Mouse (Mus musculus) MEL (cell line): ENCODE measurements around the gene Dpf2. TPM values are rescaled to one million over a fixed set of nuclear protein-coding genes. Genes with fewer than 3 reads are reported as not detected.
A peak's percentile ranks its signal among the peaks of the same experiment; 100 is the strongest.

Experiments used
- DNase-seq: peaks from one replicate; pipeline ENCODE4 v3.0.0; 2011; ENCODE audit warnings: low read depth, low spot score
- H3K27ac ChIP-seq: 2 replicates; pipeline ENCODE4 v1.5.1; 2012; ENCODE audit warnings: low read depth, mild to moderate bottlenecking, control low read depth, low read length, moderate library complexity; ENCODE audit not compliant: control insufficient read depth
- H3K27me3 ChIP-seq, 2 experiments: fragments of 150-350 bp in 1 of 2; sonication (generic) in 1 of 2; 2 replicates each; pipeline ENCODE4 v1.6.1; 2012; ENCODE audit warnings: low read length in 2 of 2, mild to moderate bottlenecking in 2 of 2, improper control_type of control experiment in 1 of 2, moderate library complexity in 1 of 2; ENCODE audit not compliant: insufficient read depth in 2 of 2, control insufficient read depth in 1 of 2
- H3K36me3 ChIP-seq, 2 experiments: 2 replicates each; pipeline ENCODE4 v1.6.1; 2012 to 2014; ENCODE audit warnings: low read length in 2 of 2, improper control_type of control experiment in 1 of 2, inconsistent platforms in 1 of 2, mild to moderate bottlenecking in 1 of 2; ENCODE audit not compliant: insufficient read depth in 2 of 2, control insufficient read depth in 1 of 2
- H3K4me1 ChIP-seq, 2 experiments: fragments of 150-350 bp in 1 of 2; sonication (generic) in 1 of 2; 2 replicates each; pipeline ENCODE4 v1.6.1; 2012; ENCODE audit warnings: low read length in 2 of 2, improper control_type of control experiment in 1 of 2, mild to moderate bottlenecking in 1 of 2; ENCODE audit not compliant: insufficient read depth in 2 of 2, control insufficient read depth in 1 of 2
- H3K4me3 ChIP-seq, 2 experiments: fragments of 150-350 bp in 1 of 2; sonication (generic) in 1 of 2; 2 replicates each; pipeline ENCODE4 v1.5.1; 2012; ENCODE audit warnings: low read depth in 2 of 2, low read length in 2 of 2, mild to moderate bottlenecking in 2 of 2, moderate library complexity in 2 of 2, control low read depth in 1 of 2, improper control_type of control experiment in 1 of 2; ENCODE audit not compliant: control insufficient read depth in 1 of 2, insufficient read depth in 1 of 2
- H3K79me2 ChIP-seq: 2 replicates; pipeline ENCODE4 v1.6.1; 2012; ENCODE audit warnings: mild to moderate bottlenecking, low read length, moderate library complexity; ENCODE audit not compliant: control insufficient read depth, poor library complexity, insufficient read depth
- H3K9ac ChIP-seq: 2 replicates; pipeline ENCODE4 v1.6.1; 2012; ENCODE audit warnings: low read depth, mild to moderate bottlenecking, control low read depth, low read length, moderate library complexity; ENCODE audit not compliant: control insufficient read depth, poor library complexity, severe bottlenecking
- H3K9me3 ChIP-seq: fragments of 150-350 bp; sonication (generic); replicated peaks from 2 replicates; pipeline ENCODE4 v1.6.1; 2012; ENCODE audit warnings: mild to moderate bottlenecking, low read length, improper control_type of control experiment, moderate library complexity; ENCODE audit not compliant: insufficient read depth
- CHD1 ChIP-seq: IDR thresholded peaks from 2 replicates; pipeline ENCODE4 v1.6.1; 2012; ENCODE audit warnings: low read depth, mild to moderate bottlenecking, inconsistent platforms, low read length, improper control_type of control experiment
- CHD2 ChIP-seq: IDR thresholded peaks from 2 replicates; pipeline ENCODE4 v1.6.1; 2011; ENCODE audit warnings: low read length, improper control_type of control experiment
- CTCF ChIP-seq, 3 experiments: IDR thresholded peaks in 2 of 3; conservative IDR thresholded peaks in 1 of 3; 2 replicates each; pipeline ENCODE4 v1.5.1; 2011 to 2012; ENCODE audit warnings: low read length in 3 of 3, low read depth in 2 of 3, mild to moderate bottlenecking in 2 of 3, improper control_type of control experiment in 1 of 3, inconsistent platforms in 1 of 3, mixed read lengths in 1 of 3, moderate library complexity in 1 of 3; ENCODE audit not compliant: control insufficient read depth in 1 of 3, insufficient read depth in 1 of 3, poor library complexity in 1 of 3, severe bottlenecking in 1 of 3
- E2F4 ChIP-seq: IDR thresholded peaks from 2 replicates; pipeline ENCODE4 v1.6.1; 2011; ENCODE audit warnings: low read depth, low read length, improper control_type of control experiment, borderline replicate concordance
- ELF1 ChIP-seq: IDR thresholded peaks from 2 replicates; pipeline ENCODE4 v1.6.1; 2014; ENCODE audit warnings: low read depth, mild to moderate bottlenecking, inconsistent platforms, low read length, improper control_type of control experiment, moderate library complexity
- EP300 ChIP-seq, 2 experiments: IDR thresholded peaks; 2 replicates each; pipeline ENCODE4 v1.6.1; 2011; ENCODE audit warnings: improper control_type of control experiment in 2 of 2, low read length in 2 of 2, low read depth in 1 of 2, mild to moderate bottlenecking in 1 of 2
- ETS1 ChIP-seq: IDR thresholded peaks from 2 replicates; pipeline ENCODE4 v1.6.1; 2012; ENCODE audit warnings: low read depth, mild to moderate bottlenecking, inconsistent platforms, low read length, improper control_type of control experiment, moderate library complexity
- GABPA ChIP-seq: IDR thresholded peaks from 2 replicates; pipeline ENCODE4 v1.6.1; 2012; ENCODE audit warnings: low read depth, mild to moderate bottlenecking, inconsistent platforms, low read length, improper control_type of control experiment, moderate library complexity
- GATA1 ChIP-seq: IDR thresholded peaks from 2 replicates; pipeline ENCODE4 v1.6.1; 2011; ENCODE audit warnings: low read depth, low read length, improper control_type of control experiment
- HCFC1 ChIP-seq: IDR thresholded peaks from 2 replicates; pipeline ENCODE4 v1.6.1; 2012; ENCODE audit warnings: low read depth, mild to moderate bottlenecking, inconsistent platforms, low read length, improper control_type of control experiment, moderate library complexity
- KAT2A ChIP-seq: conservative IDR thresholded peaks from 2 replicates; pipeline ENCODE4 v1.6.1; 2012; ENCODE audit warnings: low read depth, low read length, improper control_type of control experiment, inconsistent platforms
- MAFK ChIP-seq: IDR thresholded peaks from 2 replicates; pipeline ENCODE4 v1.6.1; 2011; ENCODE audit warnings: low read depth, mild to moderate bottlenecking, low read length, improper control_type of control experiment, borderline replicate concordance
- MAX ChIP-seq: IDR thresholded peaks from 2 replicates; pipeline ENCODE4 v1.6.1; 2011; ENCODE audit warnings: low read length, improper control_type of control experiment
- MAZ ChIP-seq: IDR thresholded peaks from 2 replicates; pipeline ENCODE4 v1.6.1; 2012; ENCODE audit warnings: low read depth, mild to moderate bottlenecking, inconsistent platforms, low read length, improper control_type of control experiment
- MEF2A ChIP-seq: IDR thresholded peaks from 2 replicates; pipeline ENCODE4 v1.6.1; 2014; ENCODE audit warnings: low read depth, mild to moderate bottlenecking, inconsistent platforms, low read length, improper control_type of control experiment; ENCODE audit not compliant: poor library complexity, insufficient replicate concordance, severe bottlenecking; ENCODE audit errors: extremely low read depth
- MXI1 ChIP-seq: IDR thresholded peaks from 2 replicates; pipeline ENCODE4 v1.6.1; 2011; ENCODE audit warnings: mild to moderate bottlenecking, low read depth, low read length, improper control_type of control experiment
- MYB ChIP-seq: IDR thresholded peaks from 2 replicates; pipeline ENCODE4 v1.6.1; 2011; ENCODE audit warnings: mild to moderate bottlenecking, low read depth, low read length, improper control_type of control experiment
- MYC ChIP-seq: IDR thresholded peaks from 2 replicates; pipeline ENCODE4 v1.6.1; 2011; ENCODE audit warnings: low read depth, mild to moderate bottlenecking, low read length, improper control_type of control experiment, moderate library complexity
- NELFE ChIP-seq: IDR thresholded peaks from 2 replicates; pipeline ENCODE4 v1.6.1; 2011; ENCODE audit warnings: low read depth, low read length, improper control_type of control experiment
- NRF1 ChIP-seq: IDR thresholded peaks from 2 replicates; pipeline ENCODE4 v1.6.1; 2014; ENCODE audit warnings: low read depth, mild to moderate bottlenecking, inconsistent platforms, low read length, improper control_type of control experiment, moderate library complexity; ENCODE audit not compliant: poor library complexity, insufficient read depth, severe bottlenecking
- POLR2A ChIP-seq, 2 experiments: IDR thresholded peaks; 2 replicates each; pipeline ENCODE4 v1.6.1; 2011 to 2012; ENCODE audit warnings: low read length in 2 of 2, mild to moderate bottlenecking in 2 of 2, control low read depth in 1 of 2, improper control_type of control experiment in 1 of 2, low read depth in 1 of 2, moderate library complexity in 1 of 2; ENCODE audit not compliant: control insufficient read depth in 1 of 2, insufficient read depth in 1 of 2, poor library complexity in 1 of 2
- POLR2AphosphoS2 ChIP-seq: IDR thresholded peaks from 2 replicates; pipeline ENCODE4 v1.6.1; 2011; ENCODE audit warnings: low read length, improper control_type of control experiment
- RAD21 ChIP-seq: IDR thresholded peaks from 2 replicates; pipeline ENCODE4 v1.6.1; 2011; ENCODE audit warnings: mild to moderate bottlenecking, low read depth, low read length, improper control_type of control experiment
- RCOR1 ChIP-seq: IDR thresholded peaks from 2 replicates; pipeline ENCODE4 v1.6.1; 2012; ENCODE audit warnings: low read depth, mild to moderate bottlenecking, inconsistent platforms, low read length, improper control_type of control experiment
- SIN3A ChIP-seq: IDR thresholded peaks from 2 replicates; pipeline ENCODE4 v1.6.1; 2012; ENCODE audit warnings: low read length, improper control_type of control experiment, inconsistent platforms
- SMC3 ChIP-seq: IDR thresholded peaks from 2 replicates; pipeline ENCODE4 v1.6.1; 2011; ENCODE audit warnings: low read depth, low read length, improper control_type of control experiment
- TAL1 ChIP-seq: IDR thresholded peaks from 2 replicates; pipeline ENCODE4 v1.6.1; 2012; ENCODE audit warnings: mild to moderate bottlenecking, inconsistent platforms, low read length, moderate library complexity, mixed read lengths
- TBP ChIP-seq: IDR thresholded peaks from 2 replicates; pipeline ENCODE4 v1.8.0; 2011; ENCODE audit warnings: low read depth, low read length, improper control_type of control experiment
- TCF12 ChIP-seq: IDR thresholded peaks from 2 replicates; pipeline ENCODE4 v1.6.1; 2014; ENCODE audit warnings: low read depth, mild to moderate bottlenecking, inconsistent platforms, low read length, improper control_type of control experiment, moderate library complexity
- UBTF ChIP-seq: IDR thresholded peaks from 2 replicates; pipeline ENCODE4 v1.6.1; 2012; ENCODE audit warnings: low read depth, mild to moderate bottlenecking, inconsistent platforms, low read length, improper control_type of control experiment, moderate library complexity, borderline replicate concordance; ENCODE audit not compliant: insufficient read depth
- USF1 ChIP-seq: IDR thresholded peaks from 2 replicates; pipeline ENCODE4 v1.6.1; 2014; ENCODE audit warnings: low read depth, mild to moderate bottlenecking, inconsistent platforms, low read length, improper control_type of control experiment, moderate library complexity
- USF2 ChIP-seq, 2 experiments: IDR thresholded peaks; 2 replicates each; pipeline ENCODE4 v1.6.1; 2011 to 2012; ENCODE audit warnings: improper control_type of control experiment in 2 of 2, low read length in 2 of 2, borderline replicate concordance in 1 of 2, inconsistent platforms in 1 of 2, low read depth in 1 of 2, mild to moderate bottlenecking in 1 of 2; ENCODE audit not compliant: insufficient read depth in 1 of 2
- ZC3H11A ChIP-seq: IDR thresholded peaks from 2 replicates; pipeline ENCODE4 v1.6.1; 2012; ENCODE audit warnings: low read depth, mild to moderate bottlenecking, inconsistent platforms, low read length, improper control_type of control experiment
- ZKSCAN1 ChIP-seq: IDR thresholded peaks from 2 replicates; pipeline ENCODE4 v1.6.1; 2012; ENCODE audit warnings: low read depth, mild to moderate bottlenecking, inconsistent platforms, low read length, improper control_type of control experiment, moderate library complexity
- ZMIZ1 ChIP-seq: IDR thresholded peaks from 2 replicates; pipeline ENCODE4 v1.6.1; 2012; ENCODE audit warnings: low read depth, mild to moderate bottlenecking, inconsistent platforms, low read length, improper control_type of control experiment, moderate library complexity
- ZNF384 ChIP-seq: IDR thresholded peaks from 2 replicates; pipeline ENCODE4 v1.6.1; 2012; ENCODE audit warnings: low read depth, mild to moderate bottlenecking, inconsistent platforms, low read length, improper control_type of control experiment
- polyA plus RNA-seq, 2 experiments: library from polyadenylated mRNA; stranded (reverse) in 1 of 2; unstranded in 1 of 2; fragments of >175 nt in 1 of 2; fragments of >200 nt in 1 of 2; gene quantifications; 2 replicates each; pipeline versions ENCODE4 v1.2.1 to v1.2.4; 2012; ENCODE audit warnings: low replicate concordance in 2 of 2, low read depth in 1 of 2; ENCODE audit not compliant: insufficient read length in 2 of 2, insufficient read depth in 1 of 2, missing spikeins in 1 of 2
- total RNA-seq: library from RNA; depleted of rRNA; stranded (reverse); fragments of 300-350 nt; gene quantifications from 2 replicates; pipeline ENCODE4 v1.2.3, GENCODE M21; 2012

The Dpf2 gene
- total and polyA plus RNA-seq, 3 experiments, result 58.6 to 166 (median 133) TPM

- H3K36me3 ChIP-seq, result peaks cover 6% of the 10 kb centered on the region in 2 experiments
- peaks cover 0 to 6% of the 10 kb centered on the region in 2 experiments; a peak in 2 of 4 replicates for H3K4me1 ChIP-seq
- peak; percentile 97 for DNase-seq
- peak within 1 kb of the TSS; percentile 68 for H3K9ac ChIP-seq
- no peaks in the 10 kb centered on the region; the same call in 1 of the 2 replicates for H3K79me2 ChIP-seq
- peak within 1 kb of the TSS; percentile 11 for H3K27ac ChIP-seq
- H3K27me3 ChIP-seq, result no peaks in the 10 kb centered on the region
- H3K9me3 ChIP-seq, result no peaks in the 10 kb centered on the region
- peak within 1 kb of the TSS; percentile 50 to 60; a peak in 3 of 4 replicates for H3K4me3 ChIP-seq
- TF ChIP-seq POLR2AphosphoS2 (peak; percentile 97), MEF2A (no peak), E2F4 (0 out of 2 replicates have a peak, but pooled peaks have one; percentile 58), NRF1 (peak; percentile 56), ELF1 (peak; percentile 50), ZNF384 (peak; percentile 57; the same call in 1 of the 2 replicates), CHD2 (peak; percentile 67), MAX (peak; percentile 66), TCF12 (0 out of 2 replicates have a peak, but pooled peaks have one; percentile 23), NELFE (peak; percentile 69), TAL1 (peak; percentile 45), MAZ (peak; percentile 70; the same call in 1 of the 2 replicates), UBTF (no peak), MYC (no peak), ETS1 (peak; percentile 34; the same call in 1 of the 2 replicates), USF1 (no peak), RCOR1 (no peak), MYB (peak; percentile 78), ZC3H11A (no peak), USF2 (IDR thresholded peaks at IDR 0.05; ENCODE audit: borderline replicate concordance in 1 of 2, insufficient read depth in 1 of 2, low read depth in 1 of 2, low read length in 2 of 2) (no peak), RAD21 (no peak), CHD1 (no peak), EP300 (IDR thresholded peaks at IDR 0.05; ENCODE audit: low read depth in 1 of 2, low read length in 2 of 2) (peak in 1 of 2 experiments; percentile 49; a peak in 1 of 4 replicates), CTCF (IDR thresholded peaks at IDR 0.05 in 2 of 3, conservative IDR thresholded peaks at IDR 0.05 in 1 of 3; ENCODE audit: control insufficient read depth in 1 of 3, insufficient read depth in 1 of 3, low read depth in 2 of 3, low read length in 3 of 3, poor library complexity in 1 of 3, severe bottlenecking in 1 of 3) (no peak), KAT2A (no peak), HCFC1 (peak; percentile 69), GATA1 (no peak), POLR2A (IDR thresholded peaks at IDR 0.05; ENCODE audit: control insufficient read depth in 1 of 2, insufficient read depth in 1 of 2, low read depth in 1 of 2, low read length in 2 of 2, poor library complexity in 1 of 2) (peak; percentile 73 to 85; a peak in 3 of 4 replicates), SIN3A (peak; percentile 93), TBP (peak; percentile 51; the same call in 1 of the 2 replicates), MXI1 (peak; percentile 81), SMC3 (no peak; the same call in 1 of the 2 replicates), ZMIZ1 (peak; percentile 84), GABPA (no peak), MAFK (no peak), ZKSCAN1 (no peak)
These were observed 18.7 kb downstream of the Dpf2 start, which contains the start of gene Tigd3 for GRCm38 (mm10) chr19:5894002-5894678. Gene Tigd3 (minus strand): TSS chr19:5894149.
